In genomic region chr2:63405405-63405804, GRCm38 (mm10) we compare ENCODE assay signal across 19 mouse cellular contexts.
DNase-seq lines count a peak whose midpoint lies in the region; ATAC-seq and TF ChIP-seq lines count a peak whose summit lies in the region.
"Had no signal": no experiment of that assay in that cellular context is flagged by ENCODE, and none has a peak within 500 bp of the region (broad histone marks: within the 10 kb centered on the region; RNA-seq: fewer than 3 reads in every experiment).

No protein-coding gene starts in this region.

- no peak for TF ChIP-seq CTCF in midbrain, postnatal 0 days (IDR thresholded peaks at IDR 0.05)

- H3K9me3 ChIP-seq in forebrain, embryonic 12.5 days = no peaks in the 10 kb centered on the region
- H3K9me3 ChIP-seq in forebrain, embryonic 11.5 days (ENCODE audit: control insufficient read depth, low read length) = no peaks in the 10 kb centered on the region
- no peaks in the 10 kb centered on the region for H3K9me3 ChIP-seq in neural tube, embryonic 13.5 days
- H3K9me3 ChIP-seq in forebrain, embryonic 16.5 days (ENCODE audit: control insufficient read depth, low read length) = no peaks in the 10 kb centered on the region
- H3K9me3 ChIP-seq in midbrain, postnatal 0 days (ENCODE audit: low read length) = no peaks in the 10 kb centered on the region
- H3K9me3 ChIP-seq: heart, embryonic 15.5 days; midbrain, embryonic 12.5 days had no signal

- no peaks in the 10 kb centered on the region for H3K4me1 ChIP-seq in forebrain, embryonic 12.5 days
- no peaks in the 10 kb centered on the region for H3K4me1 ChIP-seq in forebrain, embryonic 11.5 days (replicated peaks; ENCODE audit: control insufficient read depth, insufficient read depth, low read length)
- no peaks in the 10 kb centered on the region for H3K4me1 ChIP-seq in neural tube, embryonic 13.5 days (replicated peaks)
- no peaks in the 10 kb centered on the region for H3K4me1 ChIP-seq in forebrain, embryonic 16.5 days (replicated peaks; ENCODE audit: control insufficient read depth, insufficient read depth, low read length)
- H3K4me1 ChIP-seq in midbrain, postnatal 0 days (ENCODE audit: insufficient read depth, low read length) = no peaks in the 10 kb centered on the region
- H3K4me1 ChIP-seq: heart, embryonic 15.5 days; midbrain, embryonic 12.5 days had no signal

- no peak for DNase-seq in forebrain, embryonic 11.5 days (ENCODE audit: low spot score)
- DNase-seq in neural tube, embryonic 10.5 days (ENCODE audit: extremely low spot score, low spot score) = no peak
- peak; percentile 77 for DNase-seq in midbrain, postnatal 0 days (ENCODE audit: low spot score)
- DNase-seq in layer of hippocampus, postnatal 10 days (ENCODE audit: low spot score in 2 of 2) = no peak
- DNase-seq in layer of hippocampus, adult 9-10 months (ENCODE audit: low spot score) = no peak
- DNase-seq: adrenal gland, postnatal 25 days; heart, adult 2 months; kidney, adult 18-20 months; kidney, postnatal 14 days; lung, adult 2 months; lung, postnatal 4 days; thymus, postnatal 25 days had no signal

- H3K4me2 ChIP-seq in forebrain, embryonic 12.5 days = no peak overlapping the region
- no peak overlapping the region for H3K4me2 ChIP-seq in forebrain, embryonic 11.5 days (ENCODE audit: low read depth, low read length, severe bottlenecking)
- H3K4me2 ChIP-seq in neural tube, embryonic 13.5 days = no peak overlapping the region
- H3K4me2 ChIP-seq in forebrain, embryonic 16.5 days (ENCODE audit: low read length) = no peak overlapping the region
- no peak overlapping the region for H3K4me2 ChIP-seq in midbrain, postnatal 0 days (ENCODE audit: low read depth, low read length, poor library complexity, severe bottlenecking)
- H3K4me2 ChIP-seq: heart, embryonic 15.5 days; liver, embryonic 11.5 days; midbrain, embryonic 12.5 days had no signal

- peak; percentile 58; the same call in 1 of the 2 replicates for ATAC-seq in forebrain, embryonic 12.5 days (ENCODE audit: low FRiP score)
- ATAC-seq in forebrain, embryonic 11.5 days (replicated peaks; ENCODE audit: low FRiP score) = no peak
- peak; percentile 61; the same call in 1 of the 2 replicates for ATAC-seq in neural tube, embryonic 13.5 days (ENCODE audit: low read depth)
- peak; percentile 81 for ATAC-seq in forebrain, embryonic 16.5 days
- ATAC-seq in midbrain, postnatal 0 days (ENCODE audit: low FRiP score) = no peak
- ATAC-seq: activated CD4-positive, CD25-positive, alpha-beta regulatory T cell, adult 4 months had no signal

- H3K27ac ChIP-seq in forebrain, embryonic 12.5 days = no peak overlapping the region
- no peak overlapping the region for H3K27ac ChIP-seq in forebrain, embryonic 11.5 days (ENCODE audit: low read depth, low read length)
- H3K27ac ChIP-seq in neural tube, embryonic 13.5 days (replicated peaks) = no peak overlapping the region
- H3K27ac ChIP-seq in forebrain, embryonic 16.5 days (ENCODE audit: low read length) = no peak overlapping the region
- no peak overlapping the region for H3K27ac ChIP-seq in midbrain, postnatal 0 days (ENCODE audit: low read depth, low read length)
- H3K27ac ChIP-seq: heart, adult 2 months; heart, embryonic 15.5 days; midbrain, embryonic 12.5 days had no signal

- H3K9ac ChIP-seq in forebrain, embryonic 12.5 days = no peak overlapping the region
- H3K9ac ChIP-seq in forebrain, embryonic 11.5 days (ENCODE audit: low read length) = no peak overlapping the region
- H3K9ac ChIP-seq in neural tube, embryonic 13.5 days = no peak overlapping the region
- no peak overlapping the region for H3K9ac ChIP-seq in forebrain, embryonic 16.5 days (replicated peaks; ENCODE audit: low read depth, low read length)
- H3K9ac ChIP-seq in midbrain, postnatal 0 days (replicated peaks; ENCODE audit: low read length, poor library complexity, severe bottlenecking) = no peak overlapping the region
- H3K9ac ChIP-seq: heart, embryonic 15.5 days; midbrain, embryonic 12.5 days had no signal

- no peaks in the 10 kb centered on the region for H3K36me3 ChIP-seq in forebrain, embryonic 12.5 days (replicated peaks)
- no peaks in the 10 kb centered on the region for H3K36me3 ChIP-seq in forebrain, embryonic 11.5 days (ENCODE audit: control insufficient read depth, insufficient read depth, low read length)
- no peaks in the 10 kb centered on the region for H3K36me3 ChIP-seq in neural tube, embryonic 13.5 days
- no peaks in the 10 kb centered on the region for H3K36me3 ChIP-seq in forebrain, embryonic 16.5 days (ENCODE audit: control insufficient read depth, insufficient read depth)
- no peaks in the 10 kb centered on the region for H3K36me3 ChIP-seq in midbrain, postnatal 0 days (ENCODE audit: insufficient read depth, low read length)
- H3K36me3 ChIP-seq: heart, embryonic 15.5 days; midbrain, embryonic 12.5 days had no signal

- H3K4me3 ChIP-seq in forebrain, embryonic 12.5 days (replicated peaks) = no peak overlapping the region
- H3K4me3 ChIP-seq in forebrain, embryonic 11.5 days (ENCODE audit: low read depth, low read length) = no peak overlapping the region
- H3K4me3 ChIP-seq in neural tube, embryonic 13.5 days = no peak overlapping the region
- H3K4me3 ChIP-seq in forebrain, embryonic 16.5 days (replicated peaks; ENCODE audit: low read length) = no peak overlapping the region
- no peak overlapping the region for H3K4me3 ChIP-seq in midbrain, postnatal 0 days (ENCODE audit: low read depth, low read length)
- H3K4me3 ChIP-seq: heart, adult 2 months; heart, embryonic 15.5 days; midbrain, embryonic 12.5 days had no signal

- WGBS in forebrain, embryonic 12.5 days = 80% methylated on average over 1 of the region's 1 CpGs
- WGBS in forebrain, embryonic 11.5 days = 89% methylated on average over 1 of the region's 1 CpGs
- 71% methylated on average over 1 of the region's 1 CpGs for WGBS in neural tube, embryonic 13.5 days
- 47% methylated on average over 1 of the region's 1 CpGs for WGBS in forebrain, embryonic 16.5 days
- 79% methylated on average over 1 of the region's 1 CpGs for WGBS in midbrain, postnatal 0 days

- H3K27me3 ChIP-seq in forebrain, embryonic 12.5 days = no peaks in the 10 kb centered on the region
- H3K27me3 ChIP-seq in forebrain, embryonic 11.5 days (ENCODE audit: control insufficient read depth, insufficient read depth, low read length) = no peaks in the 10 kb centered on the region
- H3K27me3 ChIP-seq in neural tube, embryonic 13.5 days = no peaks in the 10 kb centered on the region
- no peaks in the 10 kb centered on the region for H3K27me3 ChIP-seq in forebrain, embryonic 16.5 days (replicated peaks; ENCODE audit: control insufficient read depth, insufficient read depth, low read length)
- no peaks in the 10 kb centered on the region for H3K27me3 ChIP-seq in midbrain, postnatal 0 days (ENCODE audit: insufficient read depth, low read length)
- H3K27me3 ChIP-seq: heart, embryonic 15.5 days; midbrain, embryonic 12.5 days had no signal

Comparison
In these comparisons a context has a peak if more than half of its experiments do, and no peak if none do; other contexts are left out.
1. ATAC-seq: peak in forebrain, embryonic 12.5 days (single experiment), neural tube, embryonic 13.5 days (single experiment) and forebrain, embryonic 16.5 days (single experiment); none in forebrain, embryonic 11.5 days (single experiment) and midbrain, postnatal 0 days (single experiment).